Mouse (Mus musculus) retina, embryonic 14.5 days (tissue): ENCODE measurements at regions not wholly inside any gene's neighbourhood (a gene's known extent, or its start where the extent isn't known, plus 50 kb on each side); places are given as distances from the start of the nearest gene placed in this dataset.
"Not testable (repeated sequence)": the region's sequence is repeated elsewhere in the genome, so short reads cannot be mapped to it uniquely, and the experiment has no call there.

Experiments used
- DNase-seq: peaks from one replicate; pipeline ENCODE4 v3.0.0-alpha.2; 2015; ENCODE audit warnings: low spot score

DNA sequence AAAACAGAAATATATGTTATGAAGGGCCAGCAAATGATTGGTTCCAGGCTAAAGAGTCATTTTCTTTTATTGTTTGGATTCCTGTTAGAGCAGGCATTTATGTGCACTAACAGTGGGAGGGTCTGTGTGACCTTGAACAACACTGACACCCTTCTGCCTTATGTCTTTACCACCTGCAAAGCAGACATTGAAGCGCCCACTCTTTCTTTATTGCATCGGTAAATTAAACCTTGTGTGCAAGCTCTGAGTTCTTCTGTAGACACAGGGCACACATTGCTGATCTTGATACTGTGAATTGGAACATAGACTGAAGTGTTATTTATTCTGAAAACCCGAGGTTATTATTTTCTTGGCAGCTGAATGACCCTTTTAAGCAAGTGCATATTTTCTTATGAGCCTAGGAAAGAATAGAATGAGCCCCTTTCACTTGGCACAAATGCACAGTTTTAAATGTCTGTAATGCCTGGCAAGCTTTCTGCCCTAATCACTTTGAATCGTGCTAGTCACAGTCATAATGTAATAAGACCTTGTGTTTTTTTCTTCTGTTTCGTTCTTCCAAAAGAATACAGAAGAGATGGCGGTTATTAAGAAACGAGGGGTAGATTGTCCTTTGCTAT is 125.1 kb upstream of the Cobl start:
- no peak for DNase-seq

DNA sequence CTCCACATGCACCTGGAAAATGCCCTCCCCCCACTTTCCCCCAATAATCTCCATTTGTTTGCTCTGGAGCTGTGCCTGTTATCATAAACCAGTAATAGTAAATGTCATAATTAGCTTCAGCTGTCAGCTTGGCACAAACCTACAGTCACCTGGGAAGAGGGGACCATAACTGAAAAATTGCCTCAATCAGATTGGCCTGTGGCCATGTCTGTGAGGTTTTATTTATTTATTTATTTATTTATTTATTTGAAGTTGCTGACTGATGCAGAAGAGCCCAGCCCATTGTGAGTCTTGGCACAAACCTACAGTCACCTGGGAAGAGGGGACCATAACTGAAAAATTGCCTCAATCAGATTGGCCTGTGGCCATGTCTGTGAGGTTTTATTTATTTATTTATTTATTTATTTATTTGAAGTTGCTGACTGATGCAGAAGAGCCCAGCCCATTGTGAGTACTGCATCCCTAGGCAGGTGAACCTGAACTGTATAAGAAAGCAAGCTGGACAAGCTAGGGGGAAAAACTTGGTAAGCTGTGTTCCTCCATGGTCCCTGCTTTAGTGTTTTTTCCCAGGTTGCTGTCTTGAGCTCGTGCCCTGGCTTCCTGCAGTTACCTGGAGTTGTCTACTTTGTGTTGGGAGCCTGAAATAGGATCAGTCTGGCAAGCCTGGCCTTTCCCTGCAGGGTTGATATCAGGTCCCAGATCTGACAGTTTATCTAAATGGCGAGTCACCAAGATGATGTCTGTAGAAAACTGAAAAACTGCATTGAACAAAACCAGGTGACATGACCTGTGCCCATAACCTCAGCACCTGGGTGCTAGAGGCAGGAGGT is 120.3 kb upstream of the Cobl start:
- not testable (repeated sequence) for DNase-seq

- peak; percentile 79 for DNase-seq
These were observed 114.3 kb upstream of the Cobl start for GRCm38 (mm10) chr11:12578999-12579576.

GRCm38 (mm10) chr11:12559663-12560062 is 94.9 kb upstream of the Cobl start:
- no peak for DNase-seq

- peak; percentile 83 for DNase-seq
These were observed 94.4 kb upstream of the Cobl start for GRCm38 (mm10) chr11:12558995-12559633.

- DNase-seq, result no peak
These were observed 93.4 kb upstream of the Cobl start for GRCm38 (mm10) chr11:12558176-12558575.

DNA sequence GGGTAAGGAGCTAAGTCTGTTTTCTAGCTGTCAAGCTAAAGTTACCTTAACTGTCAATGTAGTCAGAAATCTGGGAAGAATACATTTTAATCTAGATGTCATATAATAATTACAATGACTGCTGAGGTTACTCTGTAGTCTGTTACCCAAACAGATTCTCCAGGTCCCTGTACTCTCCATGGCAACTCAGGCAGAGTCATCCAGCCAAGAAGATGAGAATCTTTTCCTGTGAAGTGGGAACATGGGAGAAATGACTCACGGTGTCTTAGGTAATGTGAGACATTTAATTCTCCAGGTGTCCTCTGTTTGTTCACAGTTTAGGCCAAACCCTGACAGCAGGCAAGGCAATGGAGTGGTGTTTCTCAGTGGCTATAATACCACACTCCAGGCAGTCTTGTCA is 81.0 kb upstream of the Cobl start:
- no peak for DNase-seq

- peak; percentile 20 for DNase-seq
These were observed 78.3 kb upstream of the Cobl start for GRCm38 (mm10) chr11:12543042-12543441.

GRCm38 (mm10) chr11:12540333-12540870 is 75.6 kb upstream of the Cobl start:
- DNase-seq, result peak; percentile 59

- peak; percentile 8 for DNase-seq
These were observed 70.3 kb upstream of the Cobl start for GRCm38 (mm10) chr11:12535063-12535462.

- peak; percentile 83 for DNase-seq
These were observed 67.5 kb upstream of the Cobl start for GRCm38 (mm10) chr11:12532288-12532687.

DNA sequence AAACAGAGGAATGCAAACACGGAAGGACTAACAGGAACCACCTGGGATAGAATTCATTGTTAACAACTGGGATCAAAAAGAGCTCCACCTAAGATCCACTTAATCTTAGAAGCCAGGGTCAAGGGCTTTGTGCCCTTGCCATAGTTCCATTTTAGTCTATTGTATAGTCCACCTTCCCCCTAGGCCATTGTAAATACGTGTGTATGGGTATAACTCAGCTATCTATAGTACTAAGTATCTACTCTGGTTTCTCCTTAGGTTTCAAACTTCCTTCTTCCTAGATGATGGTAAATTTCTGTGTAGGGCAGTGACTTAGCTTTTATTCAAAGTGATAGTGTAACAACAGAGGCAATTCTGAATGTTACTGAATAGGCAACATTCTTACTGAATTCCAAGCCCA is 57.3 kb upstream of the Cobl start:
- not testable (repeated sequence) for DNase-seq

DNA sequence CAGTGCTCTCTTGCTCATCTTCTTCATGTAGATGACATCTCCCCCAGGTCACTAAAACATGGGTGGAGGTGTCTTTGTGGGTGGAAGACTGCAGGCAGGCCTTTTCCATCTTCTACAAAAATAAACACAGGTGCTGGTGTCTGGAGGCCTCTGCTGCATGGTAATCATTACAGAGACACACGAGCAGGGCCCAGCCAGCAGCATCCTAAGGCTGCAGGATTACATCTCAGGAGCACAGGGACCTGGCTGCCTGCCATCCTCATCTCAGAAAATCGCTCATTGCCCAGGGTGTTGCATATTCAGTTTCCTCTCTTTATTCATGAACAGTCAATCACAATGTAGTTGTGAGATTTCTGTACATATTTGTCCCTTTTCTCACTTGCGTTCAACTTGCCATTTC is 56.5 kb upstream of the Cobl start:
- DNase-seq, result no peak

DNA sequence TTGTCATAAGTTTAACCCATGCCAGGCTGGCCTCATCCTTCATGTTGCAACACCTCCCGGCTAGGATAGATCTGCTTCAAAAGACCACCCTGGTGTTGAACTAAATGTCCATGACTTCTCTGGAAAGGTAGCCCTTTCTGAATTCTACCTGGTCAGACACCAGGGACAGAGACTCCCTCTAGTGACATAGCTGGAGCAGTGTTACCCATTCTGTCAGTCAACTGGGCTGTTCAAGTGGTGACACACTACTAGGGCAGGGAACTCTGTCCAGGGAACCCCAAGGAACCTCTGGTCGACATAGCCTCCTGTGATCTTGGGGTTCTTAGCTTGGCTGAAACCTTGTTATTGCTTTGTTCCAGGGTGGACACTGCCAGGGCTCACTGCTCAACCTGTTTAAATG is 51.6 kb upstream of the Cobl start:
- no peak for DNase-seq
